Mouse (Mus musculus) kidney, adult 11 months (tissue): ENCODE data around the gene Grid2.

Source experiments
- DNase-seq: peaks from one replicate; pipeline ENCODE4 v3.0.0; 2022

Gene Grid2

DNA sequence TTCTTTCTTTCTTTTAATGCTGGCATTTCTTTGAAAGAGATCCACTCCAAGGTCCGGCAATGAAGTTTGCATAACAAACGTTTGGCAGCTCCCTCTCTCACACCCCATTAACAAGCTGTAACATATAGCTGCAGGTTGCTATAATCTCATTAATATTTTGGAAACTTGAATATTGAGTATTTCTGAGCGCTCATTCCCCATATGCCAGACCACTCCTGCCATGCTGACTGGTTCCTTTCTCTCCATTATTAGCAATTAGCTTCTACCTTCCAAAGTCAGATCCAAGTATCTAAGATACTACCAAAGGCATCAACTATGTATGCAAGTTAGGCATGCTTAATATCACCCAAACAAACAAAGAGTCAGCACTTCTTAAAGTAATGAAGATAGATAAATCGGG, 1477.6 kb downstream of the Grid2 start:
- no peak for DNase-seq

DNA sequence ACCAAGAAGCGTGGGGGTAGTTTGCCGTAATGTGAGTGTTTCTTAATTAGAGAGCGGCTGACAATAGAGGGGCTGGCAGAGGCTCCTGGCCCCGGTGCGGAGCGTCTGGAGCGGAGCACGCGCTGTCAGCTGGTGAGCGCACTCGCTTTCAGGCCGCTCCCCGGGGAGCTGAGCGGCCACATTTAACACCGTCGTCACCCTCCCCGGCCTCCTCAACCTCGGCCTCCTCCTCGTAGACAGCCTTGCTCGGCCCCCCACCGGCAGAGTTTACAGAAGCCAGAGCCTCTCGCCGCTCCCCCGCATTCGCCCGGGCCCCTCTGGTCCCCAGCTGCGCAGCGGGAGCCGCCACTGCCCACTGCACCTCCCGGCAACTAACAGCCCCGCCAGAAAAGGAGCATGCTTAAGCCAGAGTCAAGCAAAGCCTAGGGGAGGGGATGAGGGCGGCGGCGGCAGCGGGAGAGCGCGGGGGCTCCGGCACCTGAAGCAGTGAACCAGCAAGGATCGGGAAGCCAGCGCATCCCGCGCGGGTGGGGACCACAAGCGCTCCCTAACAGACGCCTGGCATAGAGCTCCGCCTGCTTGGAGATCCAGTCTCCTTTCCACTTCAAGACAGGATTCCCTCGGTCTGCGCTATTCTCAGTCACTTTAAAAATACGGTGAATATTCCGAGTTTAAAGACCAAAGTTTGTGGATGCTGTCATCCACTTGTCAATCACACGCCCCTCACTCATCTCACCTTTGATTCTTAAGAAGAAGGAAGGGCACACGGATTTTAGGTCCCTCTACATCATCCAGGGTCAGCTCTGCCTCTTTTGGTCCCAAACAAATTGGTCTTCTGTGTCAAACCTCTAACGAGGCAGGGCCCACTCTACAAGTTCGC, 1479.0 kb downstream of the Grid2 start:
- no peak for DNase-seq

DNA sequence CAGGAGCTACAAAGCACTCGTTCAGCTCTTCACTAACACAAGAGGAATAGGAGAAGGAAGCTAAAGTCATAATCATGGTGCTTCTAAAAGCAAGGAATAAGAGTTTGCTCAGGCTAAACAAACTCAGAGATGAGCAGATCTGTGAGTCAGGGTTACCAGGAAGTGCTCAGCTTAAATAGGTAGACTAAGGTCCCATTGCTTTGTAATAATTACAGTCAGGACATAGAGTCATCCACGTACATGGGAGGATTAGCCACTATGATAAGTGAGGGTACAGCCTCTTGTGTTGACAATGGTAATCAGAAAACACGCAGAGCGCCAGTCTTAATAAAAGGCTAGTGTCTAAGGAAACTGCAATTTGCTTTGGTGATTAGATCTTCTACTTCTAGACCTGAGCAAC, 1480.6 kb downstream of the Grid2 start:
- DNase-seq, result no peak

DNA sequence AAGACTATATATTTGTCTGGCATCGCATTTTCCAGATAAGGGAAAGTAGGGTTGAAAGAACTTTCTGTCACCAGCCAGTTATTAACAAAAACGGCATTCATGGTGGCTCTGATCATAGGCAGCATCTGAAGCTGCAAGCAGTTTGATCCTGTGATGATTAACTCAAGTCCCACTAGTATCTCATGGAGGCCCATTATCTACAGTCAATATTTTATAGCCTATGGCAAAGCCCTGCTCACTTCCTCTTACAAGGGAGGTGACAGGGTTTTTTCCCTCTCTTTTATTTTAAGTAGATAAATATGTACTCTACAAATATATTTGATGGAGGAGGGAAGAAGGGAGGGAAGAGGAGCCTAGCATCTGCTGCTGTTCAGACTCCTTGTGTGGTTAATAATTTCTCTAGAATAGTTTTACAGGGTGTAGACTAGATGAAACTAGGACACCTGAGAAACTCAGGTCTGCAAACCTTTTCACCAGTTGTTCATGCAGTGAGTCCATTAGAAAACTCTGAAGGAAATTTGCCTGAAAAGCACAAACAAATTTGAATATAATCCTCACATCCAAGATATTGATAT, 1487.3 kb downstream of the Grid2 start:
- no peak for DNase-seq
